Mouse (Mus musculus) liver, embryonic 12.5 days (tissue): ENCODE measurements around the gene Kif16b. TPM values are rescaled to one million over a fixed set of nuclear protein-coding genes. Genes with fewer than 3 reads are reported as not detected.

Source experiments
- ATAC-seq: fragments of 200-750 bp; cut with Nextera tagmentation; 2 replicates; pipeline ENCODE4 v1.8.0; 2017; ENCODE audit warnings: moderate number of reproducible peaks, mild to moderate bottlenecking, moderate library complexity
- H3K27ac ChIP-seq: fragments of 300-500 bp; sonication (generic); 2 replicates; pipeline ENCODE4 v1.5.1; 2016; ENCODE audit warnings: mild to moderate bottlenecking
- H3K27me3 ChIP-seq: fragments of 300-500 bp; sonication (generic); replicated peaks from 2 replicates; pipeline ENCODE4 v1.6.1; 2016; ENCODE audit warnings: mild to moderate bottlenecking, moderate library complexity
- H3K36me3 ChIP-seq: fragments of 300-500 bp; sonication (generic); 2 replicates; pipeline ENCODE4 v1.6.1; 2016; ENCODE audit warnings: mild to moderate bottlenecking, moderate library complexity
- H3K4me1 ChIP-seq: fragments of 300-500 bp; sonication (generic); 2 replicates; pipeline ENCODE4 v1.6.1; 2016
- H3K4me2 ChIP-seq: fragments of 300-500 bp; sonication (generic); 2 replicates; pipeline ENCODE4 v1.6.1; 2016; ENCODE audit warnings: mild to moderate bottlenecking, moderate library complexity
- H3K4me3 ChIP-seq: fragments of 300-500 bp; sonication (generic); 2 replicates; pipeline ENCODE4 v1.5.1; 2016; ENCODE audit warnings: mild to moderate bottlenecking, moderate library complexity
- H3K9ac ChIP-seq: fragments of 300-500 bp; sonication (generic); 2 replicates; pipeline ENCODE4 v1.6.1; 2016; ENCODE audit warnings: mild to moderate bottlenecking, moderate library complexity
- H3K9me3 ChIP-seq: fragments of 300-500 bp; sonication (generic); replicated peaks from 2 replicates; pipeline ENCODE4 v1.6.1; 2016; ENCODE audit warnings: mild to moderate bottlenecking, moderate library complexity
- WGBS: fragments of 180-500 bp; shearing (Covaris S2); methylation state at CpG from one replicate; pipeline ENCODE4 v1.1.7; 2016; ENCODE audit not compliant: insufficient replicate concordance; 5-methylcytosine and 5-hydroxymethylcytosine counted together
- polyA plus RNA-seq: library from polyadenylated mRNA; unstranded; fragments of >200 nt; fragmentation: Nextera tagmentation; extraction: Ambion mirVana; gene quantifications from 2 replicates; pipeline ENCODE4 v1.2.1, GENCODE M21; 2016

Kif16b gene
- polyA plus RNA-seq, 1 experiment from 2014 or later, result 5.8 TPM

GRCm38 (mm10) chr2:142625756-142626155 is 275.6 kb downstream of the Kif16b start:
- no peaks in the 10 kb centered on the region for H3K27me3 ChIP-seq
- H3K4me3 ChIP-seq, result no peak overlapping the region
- H3K9ac ChIP-seq, result no peak overlapping the region
- ATAC-seq, result no peak
- H3K9me3 ChIP-seq, result no peaks in the 10 kb centered on the region
- H3K27ac ChIP-seq, result no peak overlapping the region
- H3K36me3 ChIP-seq, result no peaks in the 10 kb centered on the region
- no peaks in the 10 kb centered on the region for H3K4me1 ChIP-seq
- no peak overlapping the region for H3K4me2 ChIP-seq
- WGBS, result 69% methylated on average over 4 of the region's 4 CpGs

- WGBS, result 57% methylated on average over 3 of the region's 3 CpGs
- ATAC-seq, result no peak
These were observed 276.2 kb downstream of the Kif16b start for GRCm38 (mm10) chr2:142625101-142625500.

GRCm38 (mm10) chr2:142624254-142624653 is 277.1 kb downstream of the Kif16b start:
- H3K4me2 ChIP-seq, result no peak overlapping the region
- H3K4me3 ChIP-seq, result no peak overlapping the region
- no peaks in the 10 kb centered on the region for H3K9me3 ChIP-seq
- H3K27me3 ChIP-seq, result no peaks in the 10 kb centered on the region
- 70% methylated on average over 2 of the region's 2 CpGs for WGBS
- H3K9ac ChIP-seq, result no peak overlapping the region
- ATAC-seq, result no peak
- no peak overlapping the region for H3K27ac ChIP-seq
- no peaks in the 10 kb centered on the region for H3K4me1 ChIP-seq
- H3K36me3 ChIP-seq, result no peaks in the 10 kb centered on the region

More at GRCm38 (mm10) chr2:142625101-142625500, 276.2 kb downstream of the Kif16b start:
- Histone ChIP-seq H3K36me3 (no peaks in the 10 kb centered on the region), H3K4me3 (no peak overlapping the region), H3K4me2 (no peak overlapping the region), H3K27me3 (no peaks in the 10 kb centered on the region), H3K27ac (no peak overlapping the region), H3K9me3 (no peaks in the 10 kb centered on the region), H3K4me1 (no peaks in the 10 kb centered on the region), H3K9ac (no peak overlapping the region)

- Histone ChIP-seq H3K4me1 (no peaks in the 10 kb centered on the region), H3K9ac (no peak overlapping the region), H3K27ac (no peak overlapping the region), H3K4me3 (no peak overlapping the region), H3K4me2 (no peak overlapping the region), H3K9me3 (no peaks in the 10 kb centered on the region), H3K36me3 (no peaks in the 10 kb centered on the region), H3K27me3 (no peaks in the 10 kb centered on the region)
- ATAC-seq, result no peak
- 68% methylated on average over 4 of the region's 4 CpGs for WGBS
These were observed 280.2 kb downstream of the Kif16b start for GRCm38 (mm10) chr2:142621152-142621551.

GRCm38 (mm10) chr2:142619926-142620325 is 281.4 kb downstream of the Kif16b start:
- H3K27me3 ChIP-seq, result no peaks in the 10 kb centered on the region
- no peak overlapping the region for H3K4me2 ChIP-seq
- H3K4me3 ChIP-seq, result no peak overlapping the region
- H3K27ac ChIP-seq, result no peak overlapping the region
- no peak overlapping the region for H3K9ac ChIP-seq
- no peaks in the 10 kb centered on the region for H3K36me3 ChIP-seq
- no peaks in the 10 kb centered on the region for H3K9me3 ChIP-seq
- no peaks in the 10 kb centered on the region for H3K4me1 ChIP-seq
- ATAC-seq, result no peak

GRCm38 (mm10) chr2:142614535-142614934 is 286.8 kb downstream of the Kif16b start:
- no peak overlapping the region for H3K9ac ChIP-seq
- no peak overlapping the region for H3K27ac ChIP-seq
- no peaks in the 10 kb centered on the region for H3K4me1 ChIP-seq
- no peak for ATAC-seq
- no peak overlapping the region for H3K4me3 ChIP-seq
- H3K27me3 ChIP-seq, result no peaks in the 10 kb centered on the region
- no peaks in the 10 kb centered on the region for H3K9me3 ChIP-seq
- no peak overlapping the region for H3K4me2 ChIP-seq
- no peaks in the 10 kb centered on the region for H3K36me3 ChIP-seq
- WGBS, result 59% methylated on average over 5 of the region's 5 CpGs

- H3K9me3 ChIP-seq, result no peaks in the 10 kb centered on the region
- no peaks in the 10 kb centered on the region for H3K27me3 ChIP-seq
- no peak overlapping the region for H3K27ac ChIP-seq
- WGBS, result 66% methylated on average over 5 of the region's 5 CpGs
- no peak overlapping the region for H3K9ac ChIP-seq
- no peak overlapping the region for H3K4me2 ChIP-seq
- H3K36me3 ChIP-seq, result no peaks in the 10 kb centered on the region
- H3K4me3 ChIP-seq, result no peak overlapping the region
- H3K4me1 ChIP-seq, result no peaks in the 10 kb centered on the region
- ATAC-seq, result no peak
These were observed 288.9 kb downstream of the Kif16b start for GRCm38 (mm10) chr2:142612359-142612953.

- Histone ChIP-seq H3K27me3 (no peaks in the 10 kb centered on the region), H3K4me1 (no peaks in the 10 kb centered on the region), H3K4me2 (no peak overlapping the region), H3K9ac (no peak overlapping the region), H3K36me3 (no peaks in the 10 kb centered on the region), H3K27ac (no peak overlapping the region), H3K9me3 (no peaks in the 10 kb centered on the region), H3K4me3 (no peak overlapping the region)
- 58% methylated on average over 6 of the region's 6 CpGs for WGBS
- ATAC-seq, result 0 out of 2 replicates have a peak, but pooled peaks have one; percentile 42
These were observed 290.2 kb downstream of the Kif16b start for GRCm38 (mm10) chr2:142611113-142611512.

GRCm38 (mm10) chr2:142610206-142610605 is 291.1 kb downstream of the Kif16b start:
- H3K27ac ChIP-seq, result no peak overlapping the region
- no peaks in the 10 kb centered on the region for H3K4me1 ChIP-seq
- no peak overlapping the region for H3K9ac ChIP-seq
- no peaks in the 10 kb centered on the region for H3K36me3 ChIP-seq
- no peak overlapping the region for H3K4me2 ChIP-seq
- 65% methylated on average over 5 of the region's 5 CpGs for WGBS
- no peak for ATAC-seq
- no peak overlapping the region for H3K4me3 ChIP-seq
- no peaks in the 10 kb centered on the region for H3K27me3 ChIP-seq
- H3K9me3 ChIP-seq, result no peaks in the 10 kb centered on the region

- H3K36me3 ChIP-seq, result no peaks in the 10 kb centered on the region
- H3K9me3 ChIP-seq, result no peaks in the 10 kb centered on the region
- H3K4me2 ChIP-seq, result no peak overlapping the region
- no peak overlapping the region for H3K4me3 ChIP-seq
- H3K9ac ChIP-seq, result no peak overlapping the region
- H3K27ac ChIP-seq, result no peak overlapping the region
- H3K4me1 ChIP-seq, result no peaks in the 10 kb centered on the region
- no peak for ATAC-seq
- H3K27me3 ChIP-seq, result no peaks in the 10 kb centered on the region
- 85% methylated on average over 17 of the region's 17 CpGs for WGBS
These were observed 292.6 kb downstream of the Kif16b start for GRCm38 (mm10) chr2:142608778-142609177.

GRCm38 (mm10) chr2:142604762-142605161 is 296.6 kb downstream of the Kif16b start:
- Histone ChIP-seq H3K4me2 (no peak overlapping the region), H3K27me3 (no peaks in the 10 kb centered on the region), H3K27ac (no peak overlapping the region), H3K36me3 (no peaks in the 10 kb centered on the region), H3K9ac (no peak overlapping the region), H3K4me1 (no peaks in the 10 kb centered on the region), H3K9me3 (no peaks in the 10 kb centered on the region), H3K4me3 (no peak overlapping the region)
- ATAC-seq, result no peak
- WGBS, result 51% methylated on average over 4 of the region's 4 CpGs

GRCm38 (mm10) chr2:142603210-142603609 is 298.1 kb downstream of the Kif16b start:
- Histone ChIP-seq H3K4me1 (no peaks in the 10 kb centered on the region), H3K4me3 (no peak overlapping the region), H3K27me3 (no peaks in the 10 kb centered on the region), H3K36me3 (no peaks in the 10 kb centered on the region), H3K4me2 (no peak overlapping the region), H3K9me3 (no peaks in the 10 kb centered on the region), H3K9ac (no peak overlapping the region), H3K27ac (no peak overlapping the region)
- 50% methylated on average over 2 of the region's 2 CpGs for WGBS
- ATAC-seq, result no peak

- Histone ChIP-seq H3K4me3 (no peak overlapping the region), H3K9me3 (no peaks in the 10 kb centered on the region), H3K27me3 (no peaks in the 10 kb centered on the region), H3K27ac (no peak overlapping the region), H3K36me3 (no peaks in the 10 kb centered on the region), H3K9ac (no peak overlapping the region), H3K4me1 (no peaks in the 10 kb centered on the region), H3K4me2 (no peak overlapping the region)
- no peak for ATAC-seq
- 70% methylated on average over 4 of the region's 4 CpGs for WGBS
These were observed 302.1 kb downstream of the Kif16b start for GRCm38 (mm10) chr2:142599235-142599634.
